Mouse (Mus musculus) left cerebral cortex, adult 2 months (tissue): ENCODE measurements around the gene Gm49380. TPM values are rescaled to one million over a fixed set of nuclear protein-coding genes. Genes with fewer than 3 reads are reported as not detected.

Experiments used
- DNase-seq, 2 experiments: peaks; one replicate each; pipeline ENCODE4 v3.0.0; 2021 to 2022; ENCODE audit warnings: low spot score in 2 of 2, mixed read lengths in 1 of 2; ENCODE audit errors: extremely low spot score in 1 of 2
- H3K27ac ChIP-seq: fragments of 200-600 bp; 2 replicates; pipeline ENCODE4 v1.8.1; 2022
- H3K4me3 ChIP-seq: fragments of 200-600 bp; 2 replicates; pipeline ENCODE4 v1.8.1; 2022
- CTCF ChIP-seq: fragments of 200-600 bp; IDR thresholded peaks from 2 replicates; pipeline ENCODE4 v1.8.1; 2022; ENCODE audit warnings: antibody characterized with exemption, mild to moderate bottlenecking, moderate library complexity
- intact Hi-C: fragments of 180-260 bp; cut with DNase I; formaldehyde crosslinking; loops from one replicate; pipeline ENCODE4 v1.15.1; 2025
- total RNA-seq, 2 experiments: library from RNA; stranded (reverse); gene quantifications; 2 replicates each; pipeline ENCODE4 v1.2.3; 2021

Gm49380 gene
- total RNA-seq, 2 experiments from 2014 or later = 0.56 TPM; not detected in 1

DNA sequence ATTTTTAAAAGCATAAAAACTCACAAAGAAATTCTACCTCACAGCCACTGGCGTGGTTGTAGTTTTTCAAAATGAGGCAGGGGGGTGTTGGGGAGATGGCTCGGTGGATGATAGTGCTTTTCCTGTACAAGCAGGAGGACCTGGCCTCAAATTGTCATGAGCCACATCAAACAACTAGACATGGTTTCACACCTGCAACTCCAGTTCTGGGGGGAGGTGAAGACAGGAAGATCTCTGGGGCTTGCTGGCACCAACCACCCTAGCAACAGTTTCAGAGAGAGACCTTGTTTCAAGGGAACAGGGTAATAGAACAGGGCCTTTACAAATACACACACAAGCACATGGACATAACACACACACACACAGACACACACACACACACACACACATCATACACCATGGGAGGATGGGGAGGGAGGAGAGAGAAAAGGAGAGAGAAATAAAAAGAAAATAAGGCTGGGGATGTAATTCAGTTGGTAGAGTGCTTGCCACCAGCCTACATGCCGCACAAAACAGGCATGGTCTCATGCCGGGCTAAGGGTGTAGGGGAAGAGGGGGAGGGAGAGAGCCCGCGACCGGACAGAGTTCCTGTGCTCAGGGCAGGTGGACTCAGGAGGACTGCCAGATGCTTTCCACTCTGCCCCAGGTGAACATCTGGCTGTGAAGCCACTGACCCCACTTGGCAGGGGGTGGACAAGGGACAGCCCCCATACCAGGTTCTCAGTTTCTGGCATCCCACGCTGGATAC, 91.0 kb downstream of the Gm49380 start:
- intact Hi-C loops = no loop called here
- no peak overlapping the region for H3K4me3 ChIP-seq
- TF ChIP-seq CTCF = no peak
- DNase-seq = no peak
- H3K27ac ChIP-seq = no peak overlapping the region

DNA sequence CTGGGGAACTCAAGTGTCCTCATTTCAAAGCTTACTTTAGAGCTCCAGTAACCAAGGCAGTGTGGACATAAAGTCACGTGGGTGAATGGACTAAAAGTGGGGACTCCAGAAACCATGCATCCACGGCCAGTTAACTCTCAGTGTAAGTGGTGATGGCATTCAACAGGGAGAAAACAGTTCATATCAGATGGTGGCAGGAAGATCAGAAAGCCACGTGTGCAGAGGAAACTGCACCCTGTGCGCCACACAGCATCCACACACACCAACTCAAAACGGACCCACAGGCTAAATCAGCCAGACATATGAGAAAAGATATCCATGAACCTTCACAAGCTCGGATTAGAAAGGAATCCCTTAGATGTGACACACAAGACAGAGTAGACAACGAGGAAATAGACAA, 93.3 kb downstream of the Gm49380 start:
- intact Hi-C loops = no loop called here
- no peak for DNase-seq
- Histone ChIP-seq H3K4me3 (no peak overlapping the region), H3K27ac (no peak overlapping the region)
- no peak for TF ChIP-seq CTCF

DNA sequence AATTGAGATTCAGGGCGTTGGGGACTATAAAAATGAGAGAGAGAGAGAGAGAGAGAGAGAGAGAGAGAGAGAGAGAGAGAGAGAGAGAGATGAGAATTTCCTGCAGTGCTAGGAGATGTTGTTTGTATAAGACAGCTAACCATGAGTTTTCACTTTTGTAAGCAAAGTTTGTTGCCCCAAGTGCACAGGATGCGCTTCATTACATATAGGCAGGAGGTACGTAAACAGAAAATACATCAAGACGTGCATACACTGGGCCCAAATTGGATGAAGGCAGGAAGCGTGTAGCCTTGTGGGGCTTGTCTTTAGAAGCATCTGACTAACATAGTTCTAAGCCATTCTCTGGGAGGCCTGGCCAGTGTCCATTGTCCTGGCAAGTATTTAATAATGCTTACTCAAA, 95.5 kb downstream of the Gm49380 start:
- no peak for TF ChIP-seq CTCF
- intact Hi-C loops = no loop called here
- Histone ChIP-seq H3K27ac (no peak overlapping the region), H3K4me3 (no peak overlapping the region)
- no peak for DNase-seq

Other genes starting within 250 kb of the Gm49380 start
- 100 to 1,000 TPM; 838 to 856 TPM for gene Thy1, start 70.1 kb downstream of the Gm49380 start, total RNA-seq
- gene Usp2, start 46.5 kb downstream of the Gm49380 start, total RNA-seq = 100 to 1,000 TPM in 1 of 2 experiments, 10 to 100 TPM in 1; 99.3 to 120 TPM
- gene Mfrp, start 11.8 kb downstream of the Gm49380 start, total RNA-seq = 1 to 10 TPM in 1 of 2 experiments, under 1 TPM in 1; 0.82 to 1.6 TPM
- gene C1qtnf5, start 6.3 kb downstream of the Gm49380 start, total RNA-seq = 10 to 100 TPM; 14.2 to 15.3 TPM
- 10 to 100 TPM; 32.7 to 33.1 TPM for gene Rnf26, start within 50 bp of the Gm49380 start, total RNA-seq
- 10 to 100 TPM in 1 of 2 experiments, 1 to 10 TPM in 1; 9.0 to 11.6 TPM for gene Mcam, start 21.0 kb upstream of the Gm49380 start, total RNA-seq
- 10 to 100 TPM; 59.5 to 66.3 TPM for gene Cbl, start 120.5 kb upstream of the Gm49380 start, total RNA-seq
- gene Ccdc153, start 127.2 kb upstream of the Gm49380 start, total RNA-seq = 1 to 10 TPM in 1 of 2 experiments, under 1 TPM in 1; 0.77 to 1.1 TPM
- 1 to 10 TPM in 1 of 2 experiments, under 1 TPM in 1; 0.50 to 1.2 TPM for gene Pdzd3, start 138.0 kb upstream of the Gm49380 start, total RNA-seq
- 10 to 100 TPM in 1 of 2 experiments, 1 to 10 TPM in 1; 8.7 to 13.3 TPM for gene Nlrx1, start 155.1 kb upstream of the Gm49380 start, total RNA-seq
- gene Abcg4, start 175.1 kb upstream of the Gm49380 start, total RNA-seq = 10 to 100 TPM; 62.1 TPM
- gene Hinfp, start 192.2 kb upstream of the Gm49380 start, total RNA-seq = 10 to 100 TPM; 28.9 to 29.3 TPM
- 100 to 1,000 TPM; 190 to 222 TPM for gene C2cd2l, start 206.8 kb upstream of the Gm49380 start, total RNA-seq
- gene Dpagt1, start 212.5 kb upstream of the Gm49380 start, total RNA-seq = 10 to 100 TPM; 13.8 to 14.6 TPM
- gene H2afx, start 221.2 kb upstream of the Gm49380 start, total RNA-seq = 10 to 100 TPM; 46.1 to 53.2 TPM
- 10 to 100 TPM; 20.8 to 21.1 TPM for gene Hmbs, start 230.7 kb upstream of the Gm49380 start, total RNA-seq
- 10 to 100 TPM; 52.1 to 53.1 TPM for gene Vps11, start 248.2 kb upstream of the Gm49380 start, total RNA-seq